Mouse (Mus musculus) c-Kit-negative CD71-positive TER-119-positive erythroid progenitor cells, embryonic 14.5 days (primary cell): ENCODE data around the gene Gpc6.

Experiments
- DNase-seq: peaks from one replicate; pipeline ENCODE4 v3.0.0-alpha.2; 2013; ENCODE audit warnings: low read depth, low spot score

Gene Gpc6

GRCm38 (mm10) chr14:117061078-117061477 lies 136.0 kb downstream of the Gpc6 start:
- no peak for DNase-seq

- DNase-seq = no peak
These were observed 136.4 kb downstream of the Gpc6 start for GRCm38 (mm10) chr14:117061527-117061926.

- DNase-seq = no peak
These were observed 143.1 kb downstream of the Gpc6 start for GRCm38 (mm10) chr14:117068179-117068578.

GRCm38 (mm10) chr14:117070470-117071085 lies 145.5 kb downstream of the Gpc6 start:
- no peak for DNase-seq

- no peak for DNase-seq
These were observed 168.5 kb downstream of the Gpc6 start for GRCm38 (mm10) chr14:117093586-117093985.

GRCm38 (mm10) chr14:117106900-117107299 lies 181.8 kb downstream of the Gpc6 start:
- no peak for DNase-seq

GRCm38 (mm10) chr14:117113153-117113552 lies 188.0 kb downstream of the Gpc6 start:
- DNase-seq = no peak

- DNase-seq = no peak
These were observed 196.9 kb downstream of the Gpc6 start for GRCm38 (mm10) chr14:117122036-117122435.

GRCm38 (mm10) chr14:117130334-117130733 lies 205.2 kb downstream of the Gpc6 start:
- DNase-seq = no peak

- no peak for DNase-seq
These were observed 206.2 kb downstream of the Gpc6 start for GRCm38 (mm10) chr14:117131324-117131723.

- DNase-seq = no peak
These were observed 216.1 kb downstream of the Gpc6 start for GRCm38 (mm10) chr14:117141077-117141848.

- DNase-seq = no peak
These were observed 221.0 kb downstream of the Gpc6 start for GRCm38 (mm10) chr14:117146089-117146488.

- DNase-seq = no peak
These were observed 221.6 kb downstream of the Gpc6 start for GRCm38 (mm10) chr14:117146665-117147064.

- DNase-seq = no peak
These were observed 226.5 kb downstream of the Gpc6 start for GRCm38 (mm10) chr14:117151621-117152020.

GRCm38 (mm10) chr14:117155884-117156465 lies 230.9 kb downstream of the Gpc6 start:
- DNase-seq = no peak

GRCm38 (mm10) chr14:117157426-117157825 lies 232.3 kb downstream of the Gpc6 start:
- no peak for DNase-seq

GRCm38 (mm10) chr14:117166350-117166749 lies 241.2 kb downstream of the Gpc6 start:
- DNase-seq = no peak

- no peak for DNase-seq
These were observed 268.2 kb downstream of the Gpc6 start for GRCm38 (mm10) chr14:117193364-117193763.

GRCm38 (mm10) chr14:117202012-117202411 lies 276.9 kb downstream of the Gpc6 start:
- no peak for DNase-seq

GRCm38 (mm10) chr14:117203960-117204359 lies 278.8 kb downstream of the Gpc6 start:
- DNase-seq = no peak

- DNase-seq = no peak
These were observed 289.3 kb downstream of the Gpc6 start for GRCm38 (mm10) chr14:117214373-117214772.

- no peak for DNase-seq
These were observed 301.8 kb downstream of the Gpc6 start for GRCm38 (mm10) chr14:117226920-117227319.

GRCm38 (mm10) chr14:117230476-117230875 lies 305.4 kb downstream of the Gpc6 start:
- no peak for DNase-seq
